Mouse (Mus musculus) forebrain, embryonic 11.5 days (tissue): ENCODE results near the gene Wfdc9. TPM values are rescaled to one million over a fixed set of nuclear protein-coding genes. Genes with fewer than 3 reads are reported as not detected.
"Not testable (repeated sequence)": the region's sequence is repeated elsewhere in the genome, so short reads cannot be mapped to it uniquely, and the experiment has no call there.

Experiments
- ATAC-seq: fragments of 200-750 bp; cut with Nextera tagmentation; replicated peaks from 2 replicates; pipeline ENCODE4 v1.8.0; 2017; ENCODE audit warnings: moderate TSS enrichment; ENCODE audit not compliant: low FRiP score
- DNase-seq: peaks from one replicate; pipeline ENCODE4 v3.0.0-alpha.2; 2017; ENCODE audit warnings: low spot score
- H3K27ac ChIP-seq: fragments of 300-500 bp; sonication (generic); 2 replicates; pipeline ENCODE4 v1.5.1; 2014; ENCODE audit warnings: low read depth, low read length
- H3K27me3 ChIP-seq: fragments of 300-500 bp; sonication (generic); 2 replicates; pipeline ENCODE4 v1.6.1; 2014; ENCODE audit warnings: mild to moderate bottlenecking, low read length, mixed read lengths; ENCODE audit not compliant: control insufficient read depth, insufficient read depth
- H3K36me3 ChIP-seq: fragments of 300-500 bp; sonication (generic); 2 replicates; pipeline ENCODE4 v1.6.1; 2014; ENCODE audit warnings: mild to moderate bottlenecking, low read length, moderate library complexity, mixed read lengths; ENCODE audit not compliant: control insufficient read depth, insufficient read depth
- H3K4me1 ChIP-seq: fragments of 300-500 bp; sonication (generic); replicated peaks from 2 replicates; pipeline ENCODE4 v1.6.1; 2014; ENCODE audit warnings: low read length, mixed read lengths; ENCODE audit not compliant: control insufficient read depth, insufficient read depth
- H3K4me2 ChIP-seq: fragments of 300-500 bp; sonication (generic); 2 replicates; pipeline ENCODE4 v1.6.1; 2014; ENCODE audit warnings: low read depth, mild to moderate bottlenecking, low read length, moderate library complexity, mixed read lengths; ENCODE audit not compliant: severe bottlenecking
- H3K4me3 ChIP-seq: fragments of 300-500 bp; sonication (generic); 2 replicates; pipeline ENCODE4 v1.5.1; 2014; ENCODE audit warnings: low read depth, low read length
- H3K9ac ChIP-seq: fragments of 300-500 bp; sonication (generic); 2 replicates; pipeline ENCODE4 v1.6.1; 2014; ENCODE audit warnings: low read length
- H3K9me3 ChIP-seq: fragments of 300-500 bp; sonication (generic); 2 replicates; pipeline ENCODE4 v1.6.1; 2016; ENCODE audit warnings: low read length, mixed read lengths; ENCODE audit not compliant: control insufficient read depth
- WGBS: fragments of 180-500 bp; shearing (Covaris S2); extraction: QIAGEN DNeasy Blood & Tissue Kit; methylation state at CpG from one replicate; pipeline ENCODE4 v1.1.7; 2014; 5-methylcytosine and 5-hydroxymethylcytosine counted together
- polyA plus RNA-seq: library from polyadenylated mRNA; unstranded; fragments of >200 nt; fragmentation: Nextera tagmentation; extraction: Ambion mirVana; gene quantifications from 2 replicates; pipeline ENCODE4 v1.2.1, GENCODE M21; 2014

Gene Wfdc9
- polyA plus RNA-seq, 1 experiment from 2014 or later, result not detected

GRCm38 (mm10) chr2:164641881-164642673, 14.3 kb downstream of the Wfdc9 start:
- H3K36me3 ChIP-seq, result no peaks in the 10 kb centered on the region
- 85% methylated on average over 13 of the region's 13 CpGs for WGBS
- no peaks in the 10 kb centered on the region for H3K4me1 ChIP-seq
- ATAC-seq, result no peak
- H3K9me3 ChIP-seq, result no peaks in the 10 kb centered on the region
- no peak for DNase-seq
- H3K4me3 ChIP-seq, result no peak overlapping the region
- no peak overlapping the region for H3K4me2 ChIP-seq
- no peak overlapping the region for H3K27ac ChIP-seq
- H3K27me3 ChIP-seq, result no peaks in the 10 kb centered on the region
- H3K9ac ChIP-seq, result no peak overlapping the region

- Histone ChIP-seq H3K9ac (no peak overlapping the region), H3K36me3 (no peaks in the 10 kb centered on the region), H3K9me3 (no peaks in the 10 kb centered on the region), H3K27me3 (no peaks in the 10 kb centered on the region), H3K27ac (no peak overlapping the region), H3K4me3 (no peak overlapping the region), H3K4me2 (no peak overlapping the region), H3K4me1 (no peaks in the 10 kb centered on the region)
- no peak for ATAC-seq
- DNase-seq, result no peak
- 61% methylated on average over 7 of the region's 7 CpGs for WGBS
Observed at GRCm38 (mm10) chr2:164641129-164641528, 15.3 kb downstream of the Wfdc9 start.

GRCm38 (mm10) chr2:164638696-164639095, 17.7 kb downstream of the Wfdc9 start, which contains the start of gene Wfdc16:
Wfdc16 (minus strand) TSS chr2:164638796.
- H3K4me2 ChIP-seq, result no peak within 1 kb of the TSS
- H3K4me1 ChIP-seq, result no peaks in the 10 kb centered on the region
- no peak for ATAC-seq
- no peak within 1 kb of the TSS for H3K4me3 ChIP-seq
- H3K36me3 ChIP-seq, result no peaks in the 10 kb centered on the region
- no peaks in the 10 kb centered on the region for H3K27me3 ChIP-seq
- no peak for DNase-seq
- 84% methylated on average over 3 of the region's 3 CpGs for WGBS
- H3K9me3 ChIP-seq, result no peaks in the 10 kb centered on the region
- H3K27ac ChIP-seq, result no peak within 1 kb of the TSS
- no peak within 1 kb of the TSS for H3K9ac ChIP-seq

DNA sequence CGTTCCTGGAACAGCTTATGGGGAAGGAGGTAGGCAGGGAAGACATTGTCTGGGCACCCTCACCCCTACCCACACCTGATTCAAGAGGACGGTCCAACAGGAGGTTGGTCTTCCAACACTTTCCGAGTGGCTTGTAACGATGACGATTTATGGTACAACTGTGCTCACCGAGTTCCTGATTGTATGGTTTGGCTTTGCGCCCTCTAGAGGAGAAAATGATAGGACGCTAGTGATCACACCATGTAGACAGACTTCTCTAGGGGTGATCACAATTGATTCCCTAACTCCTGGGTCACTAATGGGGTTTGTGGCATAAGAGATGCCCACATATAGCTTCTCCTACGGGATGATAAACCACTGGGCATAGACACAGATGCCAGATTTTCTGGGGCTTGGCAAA, 21.1 kb downstream of the Wfdc9 start:
- Histone ChIP-seq H3K9me3 (no peaks in the 10 kb centered on the region), H3K27me3 (no peaks in the 10 kb centered on the region), H3K27ac (no peak overlapping the region), H3K36me3 (no peaks in the 10 kb centered on the region), H3K4me3 (no peak overlapping the region), H3K9ac (no peak overlapping the region), H3K4me2 (no peak overlapping the region), H3K4me1 (no peaks in the 10 kb centered on the region)
- ATAC-seq (no peak), DNase-seq (no peak)
- 76% methylated on average over 9 of the region's 9 CpGs for WGBS

- no peaks in the 10 kb centered on the region for H3K4me1 ChIP-seq
- no peak overlapping the region for H3K9ac ChIP-seq
- ATAC-seq (no peak), DNase-seq (no peak)
- no peaks in the 10 kb centered on the region for H3K36me3 ChIP-seq
- H3K27me3 ChIP-seq, result no peaks in the 10 kb centered on the region
- H3K4me3 ChIP-seq, result no peak overlapping the region
- no peak overlapping the region for H3K27ac ChIP-seq
- no peaks in the 10 kb centered on the region for H3K9me3 ChIP-seq
- WGBS, result 84% methylated on average over 4 of the region's 4 CpGs
- no peak overlapping the region for H3K4me2 ChIP-seq
Observed at GRCm38 (mm10) chr2:164621775-164622174, 34.6 kb downstream of the Wfdc9 start.

DNA sequence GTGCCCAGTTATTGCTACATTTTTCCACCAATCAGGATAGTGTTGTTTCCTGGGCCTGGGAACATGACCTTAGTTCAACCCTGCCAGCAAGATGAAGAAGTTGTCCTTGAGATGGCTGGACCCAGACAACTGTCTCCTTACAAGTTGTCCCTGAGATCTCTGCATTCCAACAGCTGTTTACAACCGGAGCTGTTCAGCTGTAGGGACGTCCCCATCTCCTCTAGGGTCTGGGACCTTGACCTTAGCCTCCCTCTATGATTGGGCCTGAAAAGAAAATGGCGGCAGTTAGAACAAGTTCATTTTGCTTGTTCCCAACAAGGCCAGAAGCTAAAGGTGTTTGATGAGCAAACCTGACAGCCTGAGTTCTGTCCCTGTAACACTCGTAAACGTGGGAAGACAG, 37.3 kb downstream of the Wfdc9 start:
- H3K27me3 ChIP-seq, result no peaks in the 10 kb centered on the region
- no peak overlapping the region for H3K9ac ChIP-seq
- no peaks in the 10 kb centered on the region for H3K36me3 ChIP-seq
- H3K27ac ChIP-seq, result no peak overlapping the region
- H3K4me1 ChIP-seq, result no peaks in the 10 kb centered on the region
- no peak for ATAC-seq
- 81% methylated on average over 5 of the region's 5 CpGs for WGBS
- DNase-seq, result no peak
- H3K9me3 ChIP-seq, result no peaks in the 10 kb centered on the region
- no peak overlapping the region for H3K4me2 ChIP-seq
- H3K4me3 ChIP-seq, result no peak overlapping the region

GRCm38 (mm10) chr2:164615386-164615785, 41.0 kb downstream of the Wfdc9 start:
- no peak overlapping the region for H3K4me2 ChIP-seq
- H3K4me1 ChIP-seq, result no peaks in the 10 kb centered on the region
- no peaks in the 10 kb centered on the region for H3K9me3 ChIP-seq
- no peak overlapping the region for H3K4me3 ChIP-seq
- H3K27me3 ChIP-seq, result no peaks in the 10 kb centered on the region
- no peak for ATAC-seq
- H3K9ac ChIP-seq, result no peak overlapping the region
- no peaks in the 10 kb centered on the region for H3K36me3 ChIP-seq
- 93% methylated on average over 3 of the region's 3 CpGs for WGBS
- no peak overlapping the region for H3K27ac ChIP-seq
- no peak for DNase-seq

GRCm38 (mm10) chr2:164613471-164613870, 42.9 kb downstream of the Wfdc9 start, which contains the start of the genes Wfdc6b and Wfdc8:
Wfdc6b (plus strand) TSS chr2:164613522.
Wfdc8 (minus strand) TSS chr2:164613626.
- DNase-seq, ATAC-seq, H3K4me1 ChIP-seq, H3K4me3 ChIP-seq, H3K36me3 ChIP-seq, H3K27ac ChIP-seq, H3K9me3 ChIP-seq, H3K9ac ChIP-seq, H3K27me3 ChIP-seq, H3K4me2 ChIP-seq: not testable (repeated sequence)
- 69% methylated on average over 8 of the region's 8 CpGs for WGBS

GRCm38 (mm10) chr2:164608781-164609180, 47.6 kb downstream of the Wfdc9 start:
- Histone ChIP-seq H3K27me3 (no peaks in the 10 kb centered on the region), H3K4me1 (no peaks in the 10 kb centered on the region), H3K9me3 (no peaks in the 10 kb centered on the region), H3K9ac (no peak overlapping the region), H3K4me2 (no peak overlapping the region), H3K4me3 (no peak overlapping the region), H3K27ac (no peak overlapping the region), H3K36me3 (no peaks in the 10 kb centered on the region)
- 78% methylated on average over 6 of the region's 6 CpGs for WGBS
- DNase-seq, result no peak
- ATAC-seq, result no peak
